In genomic region chr3:55354765-55355164, GRCm38 (mm10) we compare ENCODE assay signal across 8 mouse cellular contexts.
DNase-seq lines count a peak whose midpoint lies in the region; ATAC-seq and TF ChIP-seq lines count a peak whose summit lies in the region.

No protein-coding gene starts in this region.

- peak; percentile 79 for DNase-seq in layer of hippocampus, adult 11-12 months (ENCODE audit: low spot score)
- no peak for DNase-seq in layer of hippocampus, adult 8-10 months (ENCODE audit: low spot score in 2 of 2)
- DNase-seq in CH12.LX (ENCODE audit: extremely low read depth), result no peak
- DNase-seq in brain, adult 2 months (ENCODE audit: low read depth, low spot score), result peak; percentile 91
- peak; percentile 61 for DNase-seq in lung, postnatal 0 days (ENCODE audit: low spot score)
- DNase-seq in spleen, postnatal 4 days (ENCODE audit: low spot score in 2 of 2), result no peak
- DNase-seq in right cerebral cortex, postnatal 36 days (ENCODE audit: low spot score in 2 of 2), result no peak

- peak in 1 of 2 experiments; percentile 42; a peak in 2 of 4 replicates for TF ChIP-seq CTCF in CH12.LX (conservative IDR thresholded peaks at IDR 0.05 in 1 of 2, IDR thresholded peaks at IDR 0.05 in 1 of 2; ENCODE audit: low read depth in 2 of 2, low read length in 2 of 2)
- TF ChIP-seq CTCF in lung, postnatal 0 days (IDR thresholded peaks at IDR 0.05), result peak; percentile 80

- no peaks in the 10 kb centered on the region for H3K4me1 ChIP-seq in CH12.LX (ENCODE audit: control insufficient read depth in 1 of 2, insufficient read depth in 2 of 2)
- H3K4me1 ChIP-seq in hindbrain, embryonic 12.5 days, result peaks cover 48% of the 10 kb centered on the region
- H3K4me1 ChIP-seq in lung, postnatal 0 days (ENCODE audit: insufficient read depth, low read depth, low read length), result 0 out of 2 replicates have a peak, but pooled peaks cover 5% of the 10 kb centered on the region

- 9% methylated on average over 3 of the region's 3 CpGs for WGBS in hindbrain, embryonic 12.5 days
- WGBS in lung, postnatal 0 days, result 13% methylated on average over 3 of the region's 3 CpGs

- in situ Hi-C loops in CH12.LX (cut with MboI; ENCODE audit: low pct_ligation_motif_present, low pct_unique_long_range_greater_than_20kb, low sequenced_read_pairs), result no loop called here

- H3K36me3 ChIP-seq in CH12.LX (replicated peaks in 1 of 2; ENCODE audit: control insufficient read depth in 1 of 2, insufficient read depth in 1 of 2, low read length in 1 of 2), result no peaks in the 10 kb centered on the region
- H3K36me3 ChIP-seq in hindbrain, embryonic 12.5 days, result no peaks in the 10 kb centered on the region
- no peaks in the 10 kb centered on the region for H3K36me3 ChIP-seq in lung, postnatal 0 days (ENCODE audit: insufficient read depth, low read length)

- no peak overlapping the region for H3K9ac ChIP-seq in CH12.LX (ENCODE audit: insufficient read depth, low read depth)
- no peak overlapping the region for H3K9ac ChIP-seq in hindbrain, embryonic 12.5 days
- H3K9ac ChIP-seq in lung, postnatal 0 days (replicated peaks; ENCODE audit: low read depth), result no peak overlapping the region

- no peaks in the 10 kb centered on the region for H3K79me2 ChIP-seq in CH12.LX (replicated peaks; ENCODE audit: control insufficient read depth, extremely low read depth, insufficient read depth, poor library complexity, severe bottlenecking)

- H3K9me3 ChIP-seq in CH12.LX (replicated peaks; ENCODE audit: low read length), result peaks cover 85% of the 10 kb centered on the region
- no peaks in the 10 kb centered on the region for H3K9me3 ChIP-seq in hindbrain, embryonic 12.5 days (replicated peaks)
- H3K9me3 ChIP-seq in lung, postnatal 0 days (ENCODE audit: low read length), result no peaks in the 10 kb centered on the region

- H3K27me3 ChIP-seq in CH12.LX (replicated peaks), result no peaks in the 10 kb centered on the region
- no peaks in the 10 kb centered on the region for H3K27me3 ChIP-seq in hindbrain, embryonic 12.5 days
- H3K27me3 ChIP-seq in lung, postnatal 0 days (replicated peaks; ENCODE audit: insufficient read depth, low read length), result no peaks in the 10 kb centered on the region

- dilution Hi-C loops in CH12.LX (cut with MboI; ENCODE audit: extremely low pct_ligation_motif_present, extremely low pct_unique_long_range_greater_than_20kb, low sequenced_read_pairs), result no loop called here

- no peak overlapping the region for H3K4me3 ChIP-seq in CH12.LX (replicated peaks in 1 of 3; ENCODE audit: low read depth in 2 of 3, low read length in 2 of 3, poor library complexity in 1 of 3)
- H3K4me3 ChIP-seq in hindbrain, embryonic 12.5 days, result no peak overlapping the region
- no peak overlapping the region for H3K4me3 ChIP-seq in lung, postnatal 0 days (ENCODE audit: low read depth, low read length)

- TF ChIP-seq RAD21 in CH12.LX (IDR thresholded peaks at IDR 0.05; ENCODE audit: low read depth, low read length), result peak; percentile 43

- no peak for TF ChIP-seq EP300 in CH12.LX (IDR thresholded peaks at IDR 0.05; ENCODE audit: low read length)
- TF ChIP-seq EP300 in lung, postnatal 0 days (IDR thresholded peaks at IDR 0.05), result no peak

- ATAC-seq in hindbrain, embryonic 12.5 days (ENCODE audit: low FRiP score), result no peak
- ATAC-seq in lung, postnatal 0 days, result no peak; the same call in 1 of the 2 replicates

- H3K27ac ChIP-seq in CH12.LX (ENCODE audit: insufficient read depth, low read depth), result no peak overlapping the region
- H3K27ac ChIP-seq in hindbrain, embryonic 12.5 days, result peak overlapping the region; percentile 48
- no peak overlapping the region for H3K27ac ChIP-seq in lung, postnatal 0 days (ENCODE audit: low read length)

- H3K4me2 ChIP-seq in CH12.LX (ENCODE audit: insufficient read depth, low read depth, poor library complexity, severe bottlenecking), result no peak overlapping the region
- no peak overlapping the region for H3K4me2 ChIP-seq in hindbrain, embryonic 12.5 days (replicated peaks)
- H3K4me2 ChIP-seq in lung, postnatal 0 days (replicated peaks; ENCODE audit: low read depth, low read length), result no peak overlapping the region

- TF ChIP-seq POLR2A in CH12.LX (IDR thresholded peaks at IDR 0.05; ENCODE audit: low read depth, low read length), result no peak

TF ChIP-seq in CH12.LX, 34 proteins besides CTCF, POLR2A, EP300 and RAD21:
- TF ChIP-seq TCF12 (IDR thresholded peaks at IDR 0.05; ENCODE audit: low read depth, low read length), result no peak
- TF ChIP-seq PAX5 (IDR thresholded peaks at IDR 0.05; ENCODE audit: low read length), result no peak
- no peak for TF ChIP-seq KAT2A (IDR thresholded peaks at IDR 0.05; ENCODE audit: insufficient replicate concordance, low read length)
- no peak for TF ChIP-seq ZKSCAN1 (IDR thresholded peaks at IDR 0.05; ENCODE audit: borderline replicate concordance, low read depth, low read length)
- no peak for TF ChIP-seq CHD2 (IDR thresholded peaks at IDR 0.05; ENCODE audit: low read length)
- TF ChIP-seq MYC (IDR thresholded peaks at IDR 0.05; ENCODE audit: low read depth, low read length), result no peak
- no peak for TF ChIP-seq MAFK (IDR thresholded peaks at IDR 0.05; ENCODE audit: insufficient replicate concordance, low read length)
- TF ChIP-seq USF1 (IDR thresholded peaks at IDR 0.05; ENCODE audit: low read depth, low read length), result no peak
- no peak for TF ChIP-seq GABPA (IDR thresholded peaks at IDR 0.05; ENCODE audit: insufficient replicate concordance, low read depth, low read length)
- no peak for TF ChIP-seq TBP (conservative IDR thresholded peaks at IDR 0.05; ENCODE audit: low read depth, low read length)
- TF ChIP-seq NELFE (IDR thresholded peaks at IDR 0.05; ENCODE audit: low read depth, low read length), result no peak
- TF ChIP-seq ELF1 (IDR thresholded peaks at IDR 0.05; ENCODE audit: low read depth, low read length), result no peak
- TF ChIP-seq NRF1 (IDR thresholded peaks at IDR 0.05; ENCODE audit: low read depth, low read length), result no peak
- no peak for TF ChIP-seq MAX (IDR thresholded peaks at IDR 0.05; ENCODE audit: low read length)
- TF ChIP-seq MEF2A (IDR thresholded peaks at IDR 0.05; ENCODE audit: borderline replicate concordance, low read depth, low read length), result no peak
- no peak for TF ChIP-seq HCFC1 (IDR thresholded peaks at IDR 0.05; ENCODE audit: low read depth, low read length)
- TF ChIP-seq ZNF384 (IDR thresholded peaks at IDR 0.05; ENCODE audit: low read depth, low read length), result no peak
- no peak for TF ChIP-seq ZMIZ1 (IDR thresholded peaks at IDR 0.05; ENCODE audit: low read depth, low read length)
- no peak for TF ChIP-seq MAZ (IDR thresholded peaks at IDR 0.05; ENCODE audit: low read depth, low read length)

Comparison
In these comparisons a context has a peak if more than half of its experiments do, and no peak if none do; other contexts are left out.
1. DNase-seq: peak in layer of hippocampus, adult 11-12 months (single experiment), brain, adult 2 months (single experiment) and lung, postnatal 0 days (single experiment); none in layer of hippocampus, adult 8-10 months (0 of 2), CH12.LX (single experiment), spleen, postnatal 4 days (0 of 2) and right cerebral cortex, postnatal 36 days (0 of 2).